Mouse (Mus musculus): ENCODE data around the gene Khdrbs2.

DNA sequence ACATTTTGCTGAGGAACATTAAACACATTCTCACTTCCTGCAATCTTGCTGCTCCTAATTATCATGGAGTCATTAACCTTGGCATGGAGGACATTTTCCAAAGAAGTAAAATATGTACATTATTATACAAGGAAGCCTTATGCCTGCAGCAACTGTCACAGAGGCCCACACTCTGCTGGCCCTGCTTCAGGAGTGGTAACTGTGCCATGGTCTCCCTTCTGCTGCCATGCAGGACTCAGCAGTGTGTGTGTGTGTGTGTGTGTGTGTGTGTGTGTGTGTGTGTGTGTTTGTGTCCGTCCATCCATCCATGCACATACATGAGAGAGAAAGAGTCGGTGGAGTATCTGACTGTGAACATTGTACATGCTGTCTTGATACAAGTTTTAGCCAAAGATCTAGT lies 396.4 kb downstream of the Khdrbs2 start:
- TF ChIP-seq CEBPB (IDR thresholded peaks at IDR 0.05; ENCODE audit: low read depth) (no peak), CTCF (IDR thresholded peaks at IDR 0.05; ENCODE audit: control insufficient read depth, insufficient read depth, insufficient read length) (no peak), USF1 (IDR thresholded peaks at IDR 0.05; ENCODE audit: low read depth) (no peak), MAX (IDR thresholded peaks at IDR 0.05) (no peak), FOSL1 (IDR thresholded peaks at IDR 0.05; ENCODE audit: insufficient read depth, low read length, poor library complexity, severe bottlenecking) (no peak), MYOD1 (IDR thresholded peaks at IDR 0.05; ENCODE audit: control insufficient read depth, insufficient read length, low read depth) (no peak)
